Mouse (Mus musculus) heart, postnatal 0 days (tissue): ENCODE data around the gene Gtf3a.

Experiments
- CTCF ChIP-seq: IDR thresholded peaks from 2 replicates; pipeline ENCODE4 v1.5.1; 2016; ENCODE audit warnings: antibody characterized with exemption, control low read depth, low read depth
- EP300 ChIP-seq: IDR thresholded peaks from 2 replicates; pipeline ENCODE4 v1.6.1; 2016; ENCODE audit warnings: antibody characterized with exemption, low read depth

DNA sequence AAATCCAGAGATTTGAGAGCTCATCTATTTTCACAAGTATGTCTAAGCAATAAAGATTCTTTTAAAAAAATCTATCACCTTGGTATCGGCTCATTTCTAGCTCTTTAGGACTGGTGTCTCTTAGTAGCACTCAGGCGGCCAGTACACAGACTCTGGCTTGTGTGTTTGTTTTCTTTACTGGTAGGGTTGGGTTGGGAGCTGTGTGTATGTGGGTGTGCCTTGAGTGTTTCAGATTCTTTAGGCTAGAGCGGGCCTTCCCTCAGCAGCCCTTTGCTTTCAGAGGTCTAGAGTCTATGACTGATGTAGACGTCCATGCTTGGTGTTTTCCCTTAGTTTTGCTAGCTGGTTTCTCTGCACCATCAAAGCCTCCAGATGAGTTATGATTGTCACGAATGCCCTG, 24.9 kb upstream of the Gtf3a start:
- TF ChIP-seq CTCF (no peak), EP300 (no peak)
